Mouse (Mus musculus) embryo, embryonic 11 days (tissue): ENCODE data around the gene 9530068E07Rik.
"Not testable (repeated sequence)": the region's sequence is repeated elsewhere in the genome, so short reads cannot be mapped to it uniquely, and the experiment has no call there.

Experiments
- DNase-seq: peaks from one replicate; pipeline ENCODE4 v3.0.0-alpha.2; 2015

The 9530068E07Rik gene

DNA sequence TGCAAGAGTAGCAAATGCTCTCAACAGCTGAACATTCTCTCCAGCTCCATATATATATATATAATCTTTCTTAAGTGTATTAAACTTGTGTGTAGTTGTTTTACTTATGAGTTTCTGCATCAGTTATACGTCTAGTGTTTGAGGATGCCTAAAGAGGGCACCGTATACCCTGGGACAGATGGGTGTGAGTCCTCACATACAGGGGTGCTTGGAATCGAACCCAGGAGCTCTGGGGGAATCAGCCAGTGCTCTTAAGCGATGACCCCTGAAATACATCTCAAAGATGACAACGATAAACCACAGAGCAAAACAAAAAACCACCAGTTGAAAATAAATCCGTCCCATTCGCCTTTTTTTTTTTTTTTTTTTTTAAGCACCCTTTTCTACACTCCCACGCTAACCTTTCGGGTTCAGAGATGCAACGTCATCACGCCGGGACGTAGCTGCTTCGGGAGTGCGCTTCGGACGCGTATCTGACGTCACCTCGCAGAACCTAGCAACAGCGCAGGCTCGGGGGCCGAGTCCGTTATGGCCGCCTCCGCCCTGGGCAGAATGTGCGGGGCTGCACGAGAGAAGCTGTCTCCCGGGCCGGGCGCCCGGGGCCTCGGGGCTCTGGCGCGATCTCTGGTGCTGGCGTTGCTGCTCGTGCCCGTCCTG is at the start of gene 9530068E07Rik:
Gene 9530068E07Rik, plus strand, starts transcription at position 489 of the 657 bp plus-strand sequence.
- peak; percentile 98 for DNase-seq

GRCm38 (mm10) chr11:52346635-52347005 is 49.6 kb upstream of the 9530068E07Rik start:
- peak; percentile 83 for DNase-seq

DNA sequence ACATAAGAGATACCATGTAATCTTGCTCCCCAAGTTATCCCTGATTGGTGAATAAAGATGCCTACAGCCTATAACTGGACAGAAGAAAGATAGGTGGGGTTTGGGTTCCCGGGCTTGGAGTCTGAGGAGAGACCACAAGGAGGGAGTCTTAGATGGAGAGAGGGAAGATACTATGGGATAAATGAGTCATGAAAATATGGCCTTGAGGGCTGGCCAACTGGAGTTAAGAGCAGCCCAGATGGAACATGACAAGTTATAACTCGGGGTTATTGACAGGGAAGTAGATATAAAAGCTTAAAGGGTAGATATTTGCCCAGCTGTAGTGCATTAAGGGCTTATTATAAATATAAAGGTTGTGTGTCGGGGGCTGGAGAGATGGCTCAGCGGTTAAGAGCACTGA is 48.1 kb upstream of the 9530068E07Rik start:
- no peak for DNase-seq

DNA sequence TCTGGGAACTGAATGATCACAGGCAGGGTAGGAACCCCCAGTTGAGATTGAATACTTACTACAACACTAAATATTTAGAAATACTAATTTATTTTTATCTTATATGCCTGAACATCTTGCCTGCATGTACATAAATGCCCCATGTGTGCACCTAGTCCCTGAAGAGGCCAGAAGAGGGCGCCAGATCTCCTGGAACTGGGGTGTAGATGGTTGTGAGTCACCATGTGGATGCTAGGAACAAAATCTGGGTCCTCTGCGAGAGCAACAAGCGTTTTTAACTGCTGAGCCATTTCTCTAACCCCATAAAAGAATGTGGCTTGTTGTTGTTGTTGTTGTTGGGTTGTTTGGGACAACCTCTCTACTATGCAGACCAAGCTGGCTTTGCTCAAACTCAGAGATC is 47.5 kb upstream of the 9530068E07Rik start:
- DNase-seq = no peak

DNA sequence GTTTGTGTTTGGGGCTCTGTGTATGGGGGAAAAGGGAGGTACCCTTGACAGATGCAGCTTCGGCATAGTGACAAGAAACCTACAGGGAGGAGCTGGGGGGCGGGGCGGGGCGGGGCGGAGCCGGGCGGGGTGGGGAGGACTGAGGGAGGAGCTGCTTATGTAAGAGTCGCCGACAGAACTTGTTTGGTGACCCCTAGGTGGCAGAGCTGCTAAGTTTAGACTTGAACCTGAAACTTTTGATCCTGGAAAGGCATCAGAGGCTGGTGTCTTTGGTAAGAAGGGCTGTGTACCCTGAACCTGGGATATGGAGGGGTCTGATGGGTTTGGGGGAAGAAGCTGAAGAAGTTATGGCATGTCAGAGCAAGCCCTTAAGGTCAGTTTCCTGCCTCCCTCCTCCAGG is 45.3 kb upstream of the 9530068E07Rik start:
- peak; percentile 68 for DNase-seq

DNA sequence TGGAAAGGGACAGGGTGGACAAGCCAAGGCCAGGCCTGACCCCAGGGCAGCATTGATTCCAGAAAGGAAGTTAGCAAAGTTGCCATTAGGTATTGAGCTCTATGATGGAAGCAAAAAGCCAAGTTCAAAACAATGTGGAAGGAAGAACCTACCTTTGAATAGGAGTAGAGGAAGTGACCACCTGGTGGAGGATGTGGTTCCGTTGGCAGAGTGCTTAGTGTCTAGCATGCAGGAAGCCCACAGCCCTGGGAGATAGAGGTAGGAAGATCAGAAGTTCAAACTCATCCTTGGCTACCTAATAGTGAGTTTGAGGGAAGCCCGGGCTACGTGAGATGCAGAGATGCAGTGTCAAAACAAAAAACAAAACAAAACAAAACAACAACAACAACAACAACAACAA is 44.0 kb upstream of the 9530068E07Rik start:
- no peak for DNase-seq

DNA sequence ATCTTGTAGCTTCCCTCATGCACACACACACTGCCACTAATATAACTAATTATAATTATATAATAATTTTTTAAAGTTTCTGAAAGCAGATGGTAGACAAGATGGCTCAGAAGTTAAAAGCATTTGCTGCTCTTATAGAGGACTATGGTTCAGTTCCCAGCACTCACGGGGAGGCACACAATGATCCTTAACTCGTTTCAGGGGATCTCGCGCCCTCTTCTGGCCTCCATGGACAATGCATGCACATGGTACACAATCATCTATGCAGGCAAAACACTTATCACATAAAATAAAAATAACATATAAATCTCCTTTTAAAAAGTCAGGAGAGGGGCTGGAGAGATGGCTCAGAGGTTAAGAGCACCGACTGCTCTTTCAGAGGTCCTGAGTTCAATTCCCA is 41.6 kb upstream of the 9530068E07Rik start:
- no peak for DNase-seq

GRCm38 (mm10) chr11:52355601-52356000 is 40.6 kb upstream of the 9530068E07Rik start:
- no peak for DNase-seq

GRCm38 (mm10) chr11:52357091-52357490 is 39.1 kb upstream of the 9530068E07Rik start:
- not testable (repeated sequence) for DNase-seq

DNA sequence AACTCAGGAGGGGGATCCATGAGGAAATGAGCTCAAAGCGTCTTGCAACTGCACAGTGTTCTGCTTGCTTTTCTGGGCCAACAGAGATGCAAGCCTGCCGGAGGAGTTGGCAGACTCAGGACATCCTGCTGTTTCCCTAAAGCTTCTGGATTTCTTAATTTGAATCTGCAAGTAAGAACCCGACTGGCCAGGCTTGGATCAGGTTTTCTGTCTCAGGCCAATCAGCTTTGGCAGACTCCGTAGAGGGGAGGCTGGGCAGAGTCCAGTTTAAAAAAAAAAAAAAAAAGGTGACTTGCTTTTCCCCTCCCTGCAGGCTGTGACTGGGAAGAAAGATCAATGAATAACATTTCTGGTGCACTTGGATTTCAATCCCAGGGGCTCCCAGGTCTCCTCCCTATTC is 37.7 kb upstream of the 9530068E07Rik start:
- DNase-seq = peak; percentile 36

DNA sequence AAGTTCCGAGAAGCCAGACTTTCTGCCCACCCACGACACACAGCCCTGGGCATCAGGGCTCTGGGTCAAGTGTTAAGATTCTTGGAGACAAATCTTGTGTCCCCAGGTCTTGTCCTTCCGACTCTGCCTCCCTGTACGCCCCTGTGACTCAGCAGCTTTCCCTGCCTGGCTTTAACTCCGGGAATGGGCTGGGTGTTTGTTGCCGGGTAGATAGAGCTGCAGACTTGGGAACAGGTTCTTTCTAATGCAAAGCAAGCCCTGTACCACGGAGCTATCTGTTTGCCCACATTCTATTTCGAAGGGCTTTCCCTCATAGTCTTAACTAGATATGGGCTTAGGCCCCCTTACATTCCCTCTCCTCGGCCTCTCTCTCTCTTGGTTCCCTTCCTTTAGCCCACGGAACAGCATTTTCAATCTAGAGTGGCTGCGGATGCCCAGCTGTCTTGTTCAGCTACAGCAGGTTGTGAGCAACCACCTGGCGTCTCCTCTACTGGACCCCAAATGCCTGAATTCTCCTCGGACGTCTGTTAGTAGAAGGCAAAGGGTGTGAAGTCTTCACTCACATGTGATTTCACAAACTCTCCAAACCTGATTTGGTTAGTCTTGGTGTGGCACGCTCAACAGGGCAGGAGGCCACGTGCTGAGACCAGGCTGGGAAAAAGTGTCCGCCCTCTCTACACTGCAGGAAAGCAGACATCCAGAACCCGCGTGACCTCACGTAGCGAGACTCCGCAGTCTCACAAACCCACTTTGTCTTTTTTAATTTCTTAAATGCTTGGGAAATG is 36.4 kb upstream of the 9530068E07Rik start:
- no peak for DNase-seq

DNA sequence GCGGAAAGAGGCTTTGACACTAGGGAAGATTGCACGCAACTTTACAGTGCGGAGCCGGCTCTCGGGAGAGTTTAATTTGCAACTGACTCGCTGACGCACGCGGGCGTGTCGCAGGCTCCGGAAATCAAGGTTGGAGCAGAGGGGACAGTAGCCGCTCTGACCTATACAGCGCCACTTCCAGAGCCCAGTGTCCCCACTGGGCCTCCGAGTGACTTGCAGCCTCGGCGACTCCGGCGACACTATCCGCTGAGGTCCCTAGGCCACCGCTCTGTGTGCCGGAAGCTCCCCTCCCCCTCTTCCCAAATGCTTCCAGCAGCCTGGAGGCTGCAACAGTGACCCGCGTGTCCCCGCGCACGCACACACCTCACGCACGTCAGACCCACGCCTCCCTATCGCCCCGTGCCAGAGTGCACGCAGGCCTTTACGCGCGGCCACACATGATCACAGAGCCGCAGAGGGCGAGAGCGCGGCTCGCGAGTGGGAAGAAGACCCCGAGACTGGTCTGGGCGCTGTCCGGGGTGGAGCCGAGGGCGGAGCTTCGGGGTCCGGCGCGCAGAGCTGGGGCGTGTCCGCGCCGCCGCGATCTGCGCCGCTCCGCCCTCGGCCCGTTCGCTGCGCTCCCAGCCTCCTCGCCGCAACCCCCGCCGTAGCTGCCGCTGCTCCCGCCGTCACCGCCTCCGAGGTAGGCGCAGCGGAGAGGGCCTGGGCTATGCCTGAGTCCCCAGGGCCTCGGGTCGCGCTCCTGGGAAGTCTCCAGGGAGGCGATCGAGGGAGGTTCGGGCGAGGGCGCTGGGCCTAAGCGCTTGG is 35.6 kb upstream of the 9530068E07Rik start, which contains the start of gene Vdac1:
Gene Vdac1, plus strand, starts transcription at position 390 of the 807 bp plus-strand sequence.
- peak; percentile 93 for DNase-seq

DNA sequence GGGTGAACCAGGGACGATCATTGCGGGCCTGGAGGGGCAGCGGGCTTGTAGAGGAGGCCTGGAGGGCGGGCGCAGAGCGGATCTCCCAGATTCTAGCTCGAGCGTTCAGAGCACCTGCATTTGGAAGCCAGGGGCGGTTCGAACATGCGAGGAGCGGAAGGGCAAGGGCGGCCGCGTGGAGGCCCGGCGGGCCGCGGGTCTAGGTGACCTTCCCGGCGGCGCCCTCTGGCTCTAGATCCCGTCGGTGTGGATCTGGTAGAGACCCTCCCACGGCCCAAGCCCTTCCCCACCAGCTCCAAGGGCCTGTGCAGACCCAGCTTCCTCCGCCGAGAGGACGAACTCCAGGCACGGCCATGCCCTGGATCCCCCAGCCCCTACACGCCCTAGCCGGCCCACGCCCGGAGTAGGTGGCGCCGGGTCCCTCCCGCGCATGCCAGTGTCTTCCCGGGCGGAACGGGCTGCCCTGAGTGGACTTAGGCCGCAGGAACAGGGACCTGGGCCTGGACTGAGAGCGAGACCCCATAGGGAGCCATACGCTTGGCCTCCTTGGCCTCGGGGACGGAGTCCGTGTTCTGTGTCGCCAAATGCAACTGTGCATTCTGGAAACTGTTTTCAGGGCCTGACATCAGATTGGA is 34.8 kb upstream of the 9530068E07Rik start:
- peak; percentile 70 for DNase-seq

DNA sequence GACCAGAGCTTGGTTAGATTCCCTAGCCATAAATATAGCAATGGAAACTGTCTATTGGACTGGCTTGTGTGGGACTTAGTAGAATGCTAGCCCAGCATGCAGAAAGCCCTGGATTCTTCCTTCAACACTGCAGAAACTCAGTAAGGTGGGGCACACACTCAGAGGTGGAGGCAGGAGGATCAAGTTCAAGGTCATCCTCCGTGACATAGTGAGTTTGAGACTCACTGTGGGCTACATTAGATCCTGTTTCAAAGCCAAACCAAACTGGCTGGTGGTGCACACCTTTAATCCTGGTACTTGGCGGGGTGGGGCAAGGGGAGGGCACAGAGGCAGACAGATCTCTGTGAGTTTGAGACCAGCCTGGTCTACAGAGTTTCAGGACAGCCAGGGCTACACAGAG is 31.9 kb upstream of the 9530068E07Rik start:
- no peak for DNase-seq

- peak; percentile 58 for DNase-seq
Measured at GRCm38 (mm10) chr11:52365143-52365542, 31.1 kb upstream of the 9530068E07Rik start.

GRCm38 (mm10) chr11:52366358-52366757 is 29.9 kb upstream of the 9530068E07Rik start:
- no peak for DNase-seq

GRCm38 (mm10) chr11:52368176-52368985 is 27.8 kb upstream of the 9530068E07Rik start:
- DNase-seq = no peak

DNA sequence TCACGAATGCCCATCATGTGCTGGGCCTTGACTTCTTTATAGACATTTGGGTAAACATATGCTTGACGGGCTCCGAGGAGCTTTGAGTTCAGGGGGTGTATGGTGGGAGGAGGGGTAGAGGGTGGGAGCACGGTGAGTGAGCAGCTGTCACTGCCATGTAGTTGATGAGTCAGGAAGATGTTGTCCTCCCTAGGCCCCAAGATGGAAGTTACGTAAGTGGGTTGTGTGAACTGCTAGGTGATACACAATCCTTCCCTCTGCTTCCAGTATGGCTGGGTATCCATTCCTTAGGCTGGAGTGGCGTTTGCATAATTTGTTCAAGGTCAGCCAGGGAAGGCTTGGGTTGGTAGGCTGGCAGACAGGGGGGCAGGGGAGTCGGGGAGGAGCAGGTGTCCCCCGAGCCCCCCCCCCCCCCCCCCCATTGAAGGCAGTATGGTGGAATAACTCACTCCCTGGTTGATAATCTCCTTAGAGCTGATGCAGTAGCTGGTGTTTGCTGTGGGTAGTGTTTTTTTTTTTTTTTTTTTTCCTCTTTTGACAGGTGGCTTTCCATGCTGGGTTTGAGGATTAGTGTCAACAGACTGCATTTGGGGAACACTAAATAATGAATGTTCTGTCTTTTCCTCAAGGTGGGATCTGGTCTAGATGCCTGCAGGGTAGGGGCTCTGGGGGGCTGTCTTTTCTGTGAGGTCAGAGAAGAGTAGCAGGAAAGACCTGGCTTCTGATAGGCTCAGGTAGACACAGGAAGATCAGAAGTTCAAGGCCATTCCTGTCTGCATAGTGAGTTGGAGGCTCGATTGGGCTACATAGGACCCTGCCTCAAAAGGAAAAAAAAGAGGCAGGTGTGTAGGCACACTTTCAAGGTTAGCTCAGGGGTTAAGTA is 26.7 kb upstream of the 9530068E07Rik start:
- DNase-seq = no peak

GRCm38 (mm10) chr11:52370135-52370452 is 26.1 kb upstream of the 9530068E07Rik start:
- DNase-seq = no peak

DNA sequence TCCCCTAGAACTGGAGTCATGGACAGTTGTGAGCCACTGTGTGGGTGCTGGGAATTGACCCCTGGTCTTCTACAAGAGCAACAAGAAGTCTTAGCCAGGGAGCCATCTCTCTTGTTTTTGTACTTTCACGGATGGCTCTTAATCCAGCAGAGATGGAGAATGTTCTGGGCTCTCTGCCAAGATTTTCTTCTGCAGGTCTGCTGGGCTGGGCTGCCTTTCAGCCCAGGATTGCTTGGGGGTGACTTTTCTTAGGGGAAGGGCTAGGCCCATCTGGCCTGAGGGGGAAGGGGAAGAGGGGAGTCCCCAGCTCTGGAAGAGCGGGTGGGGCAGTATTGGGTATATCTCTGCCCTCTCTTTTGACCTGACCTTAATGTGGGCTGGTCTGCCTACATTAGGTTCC is 25.7 kb upstream of the 9530068E07Rik start:
- peak; percentile 14 for DNase-seq

GRCm38 (mm10) chr11:52373841-52374240 is 22.4 kb upstream of the 9530068E07Rik start:
- no peak for DNase-seq
